Mouse (Mus musculus): ENCODE results near the gene Nup214. TPM values are rescaled to one million over a fixed set of nuclear protein-coding genes. Genes with fewer than 3 reads are reported as not detected.
A peak's percentile ranks its signal among the peaks of the same experiment; 100 is the strongest.

Nup214 gene
- polyA plus RNA-seq, 1 experiment from 2014 or later: 55.1 TPM

GRCm38 (mm10) chr2:32070747-32071146, 96.5 kb downstream of the Nup214 start:
- H3K4me3 ChIP-seq: no peak overlapping the region
- no peak overlapping the region for H3K9ac ChIP-seq
- H3K9me3 ChIP-seq (replicated peaks): no peaks in the 10 kb centered on the region
- no peaks in the 10 kb centered on the region for H3K27me3 ChIP-seq
- no peak overlapping the region for H3K4me2 ChIP-seq
- H3K27ac ChIP-seq: no peak overlapping the region
- WGBS: 89% methylated on average over 10 of the region's 10 CpGs
- H3K4me1 ChIP-seq (replicated peaks): peaks cover 52% of the 10 kb centered on the region
- ATAC-seq (replicated peaks; ENCODE audit: insufficient number of reproducible peaks, insufficient read depth, low FRiP score, low read depth): no peak
- peaks cover 11% of the 10 kb centered on the region; the same call in 1 of the 2 replicates for H3K36me3 ChIP-seq

- Histone ChIP-seq H3K27me3 (no peaks in the 10 kb centered on the region), H3K4me1 (replicated peaks) (peaks cover 43% of the 10 kb centered on the region), H3K9ac (0 out of 2 replicates have a peak overlapping the region, but pooled peaks have one; percentile 38), H3K27ac (peak overlapping the region; percentile 79), H3K36me3 (0 out of 2 replicates have a peak, but pooled peaks cover 8% of the 10 kb centered on the region), H3K4me3 (no peak overlapping the region), H3K9me3 (replicated peaks) (no peaks in the 10 kb centered on the region), H3K4me2 (peak overlapping the region; percentile 16; the same call in 1 of the 2 replicates)
- WGBS: 44% methylated on average over 8 of the region's 8 CpGs
- ATAC-seq (replicated peaks; ENCODE audit: insufficient number of reproducible peaks, insufficient read depth, low FRiP score, low read depth): peak; percentile 28; the same call in 1 of the 2 replicates
Observed at GRCm38 (mm10) chr2:32074404-32074803, 100.2 kb downstream of the Nup214 start.

GRCm38 (mm10) chr2:32075368-32075767, 101.1 kb downstream of the Nup214 start:
- no peaks in the 10 kb centered on the region for H3K9me3 ChIP-seq (replicated peaks)
- ATAC-seq (replicated peaks; ENCODE audit: insufficient number of reproducible peaks, insufficient read depth, low FRiP score, low read depth): no peak
- peaks cover 52% of the 10 kb centered on the region for H3K4me1 ChIP-seq (replicated peaks)
- H3K9ac ChIP-seq: no peak overlapping the region
- peak overlapping the region; percentile 79 for H3K27ac ChIP-seq
- 0 out of 2 replicates have a peak, but pooled peaks cover 8% of the 10 kb centered on the region for H3K36me3 ChIP-seq
- peak overlapping the region; percentile 19; the same call in 1 of the 2 replicates for H3K4me2 ChIP-seq
- H3K4me3 ChIP-seq: no peak overlapping the region
- WGBS: 67% methylated on average over 7 of the region's 7 CpGs
- no peaks in the 10 kb centered on the region for H3K27me3 ChIP-seq

- Histone ChIP-seq H3K27me3 (no peaks in the 10 kb centered on the region), H3K9me3 (replicated peaks) (no peaks in the 10 kb centered on the region), H3K4me2 (peak overlapping the region; percentile 99), H3K4me3 (peak overlapping the region; percentile 58), H3K9ac (peak overlapping the region; percentile 71), H3K36me3 (0 out of 2 replicates have a peak, but pooled peaks cover 5% of the 10 kb centered on the region), H3K27ac (peak overlapping the region; percentile 89), H3K4me1 (replicated peaks) (peaks cover 62% of the 10 kb centered on the region)
- WGBS: 70% methylated on average over 10 of the region's 10 CpGs
- no peak for ATAC-seq (replicated peaks; ENCODE audit: insufficient number of reproducible peaks, insufficient read depth, low FRiP score, low read depth)
Observed at GRCm38 (mm10) chr2:32077744-32078143, 103.5 kb downstream of the Nup214 start.

- Histone ChIP-seq H3K36me3 (no peaks in the 10 kb centered on the region), H3K27ac (peak overlapping the region; percentile 89), H3K4me2 (peak overlapping the region; percentile 99), H3K4me3 (peak overlapping the region; percentile 58), H3K4me1 (replicated peaks) (peaks cover 62% of the 10 kb centered on the region), H3K9ac (peak overlapping the region; percentile 71), H3K27me3 (no peaks in the 10 kb centered on the region), H3K9me3 (replicated peaks) (no peaks in the 10 kb centered on the region)
- WGBS: 25% methylated on average over 8 of the region's 8 CpGs
- ATAC-seq (replicated peaks; ENCODE audit: insufficient number of reproducible peaks, insufficient read depth, low FRiP score, low read depth): no peak; the same call in 1 of the 2 replicates
Observed at GRCm38 (mm10) chr2:32078522-32078921, 104.3 kb downstream of the Nup214 start.

GRCm38 (mm10) chr2:32079191-32079725, 105.0 kb downstream of the Nup214 start:
- H3K4me1 ChIP-seq (replicated peaks): peaks cover 60% of the 10 kb centered on the region
- 49% methylated on average over 14 of the region's 14 CpGs for WGBS
- H3K4me2 ChIP-seq: peak overlapping the region; percentile 99
- H3K27me3 ChIP-seq: no peaks in the 10 kb centered on the region
- H3K9me3 ChIP-seq (replicated peaks): no peaks in the 10 kb centered on the region
- H3K9ac ChIP-seq: peak overlapping the region; percentile 71
- no peaks in the 10 kb centered on the region for H3K36me3 ChIP-seq
- H3K27ac ChIP-seq: peak overlapping the region; percentile 89
- ATAC-seq (replicated peaks; ENCODE audit: insufficient number of reproducible peaks, insufficient read depth, low FRiP score, low read depth): no peak
- H3K4me3 ChIP-seq: peak overlapping the region; percentile 58

GRCm38 (mm10) chr2:32080681-32081080, 106.4 kb downstream of the Nup214 start:
- peak overlapping the region; percentile 71 for H3K9ac ChIP-seq
- H3K27me3 ChIP-seq: no peaks in the 10 kb centered on the region
- no peak for ATAC-seq (replicated peaks; ENCODE audit: insufficient number of reproducible peaks, insufficient read depth, low FRiP score, low read depth)
- H3K9me3 ChIP-seq (replicated peaks): no peaks in the 10 kb centered on the region
- H3K4me1 ChIP-seq (replicated peaks): peaks cover 50% of the 10 kb centered on the region
- peak overlapping the region; percentile 99 for H3K4me2 ChIP-seq
- 51% methylated on average over 3 of the region's 3 CpGs for WGBS
- H3K4me3 ChIP-seq: peak overlapping the region; percentile 58
- no peaks in the 10 kb centered on the region for H3K36me3 ChIP-seq
- H3K27ac ChIP-seq: peak overlapping the region; percentile 89

- Histone ChIP-seq H3K4me1 (replicated peaks) (peaks cover 50% of the 10 kb centered on the region), H3K27ac (peak overlapping the region; percentile 89), H3K36me3 (no peaks in the 10 kb centered on the region), H3K27me3 (no peaks in the 10 kb centered on the region), H3K9ac (peak overlapping the region; percentile 71), H3K9me3 (replicated peaks) (no peaks in the 10 kb centered on the region), H3K4me2 (peak overlapping the region; percentile 99), H3K4me3 (peak overlapping the region; percentile 58)
- no peak for ATAC-seq (replicated peaks; ENCODE audit: insufficient number of reproducible peaks, insufficient read depth, low FRiP score, low read depth)
- WGBS: 46% methylated on average over 14 of the region's 14 CpGs
Observed at GRCm38 (mm10) chr2:32081296-32081929, 107.2 kb downstream of the Nup214 start.

- no peak for ATAC-seq (replicated peaks; ENCODE audit: insufficient number of reproducible peaks, insufficient read depth, low FRiP score, low read depth)
- Histone ChIP-seq H3K9me3 (replicated peaks) (no peaks in the 10 kb centered on the region), H3K4me2 (peak overlapping the region; percentile 99), H3K27me3 (no peaks in the 10 kb centered on the region), H3K36me3 (no peaks in the 10 kb centered on the region), H3K27ac (peak overlapping the region; percentile 89), H3K4me3 (peak overlapping the region; percentile 58), H3K4me1 (replicated peaks) (peaks cover 44% of the 10 kb centered on the region), H3K9ac (peak overlapping the region; percentile 71)
- 17% methylated on average over 2 of the region's 2 CpGs for WGBS
Observed at GRCm38 (mm10) chr2:32082229-32082628, 108.0 kb downstream of the Nup214 start.

- Histone ChIP-seq H3K4me1 (replicated peaks) (peaks cover 40% of the 10 kb centered on the region), H3K9me3 (replicated peaks) (no peaks in the 10 kb centered on the region), H3K9ac (peak overlapping the region; percentile 71), H3K27me3 (0 out of 2 replicates have a peak, but pooled peaks cover 1% of the 10 kb centered on the region), H3K4me3 (peak overlapping the region; percentile 58), H3K27ac (peak overlapping the region; percentile 89), H3K4me2 (peak overlapping the region; percentile 99), H3K36me3 (no peaks in the 10 kb centered on the region)
- under 1% methylated on average over 91 of the region's 91 CpGs for WGBS
- ATAC-seq (replicated peaks; ENCODE audit: insufficient number of reproducible peaks, insufficient read depth, low FRiP score, low read depth): peak; percentile 33; the same call in 1 of the 2 replicates
Observed at GRCm38 (mm10) chr2:32083159-32084011, 109.1 kb downstream of the Nup214 start.
